Mouse (Mus musculus): Measurements from ENCODE around the gene Plbd2. TPM values are rescaled to one million over a fixed set of nuclear protein-coding genes. Genes with fewer than 3 reads are reported as not detected.

Plbd2 gene
- polyA plus RNA-seq, 2 experiments: 4.3 to 10.3 TPM

DNA sequence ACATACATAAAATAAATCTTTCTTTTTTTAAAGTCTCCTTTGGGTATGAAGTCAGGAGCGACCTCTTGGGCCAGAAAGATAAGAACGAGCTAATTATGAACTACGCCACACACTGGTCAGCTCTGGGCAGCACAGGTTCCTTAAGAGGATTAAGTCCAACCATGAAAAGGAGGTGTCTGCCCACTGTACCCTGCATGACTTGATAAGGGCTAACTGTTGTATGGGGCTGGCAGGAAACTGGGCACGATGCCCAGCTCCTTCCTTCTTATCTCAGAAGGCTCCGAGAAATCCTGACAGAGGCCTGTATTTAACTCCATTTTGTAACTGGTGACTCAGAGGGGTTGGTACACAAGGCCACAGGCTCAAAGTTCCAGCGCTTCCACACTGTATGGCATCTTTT lies 37.6 kb downstream of the Plbd2 start:
- Histone ChIP-seq H3K4me2 (ENCODE audit: low read depth) (no peak overlapping the region), H3K36me3 (replicated peaks; ENCODE audit: control insufficient read depth, insufficient read depth, low read depth) (no peaks in the 10 kb centered on the region), H3K4me1 (replicated peaks; ENCODE audit: control insufficient read depth in 2 of 2, insufficient read depth in 2 of 2, low read length in 1 of 2) (no peaks in the 10 kb centered on the region), H3K27me3 (ENCODE audit: control insufficient read depth, insufficient read depth, low read length) (peaks cover 2% of the 10 kb centered on the region; the same call in 1 of the 2 replicates), H3K9me3 (ENCODE audit: control insufficient read depth, low read length) (no peaks in the 10 kb centered on the region), H3K4me3 (ENCODE audit: insufficient read depth in 1 of 2, low read depth in 2 of 2, low read length in 2 of 2) (no peak overlapping the region), H3K9ac (replicated peaks) (no peak overlapping the region), H3K27ac (no peak overlapping the region)
- ATAC-seq (ENCODE audit: insufficient read depth) (peak; percentile 39; the same call in 1 of the 2 replicates), DNase-seq (ENCODE audit: low read depth in 3 of 3, low spot score in 3 of 3) (no peak)
- WGBS (ENCODE audit: insufficient replicate concordance): 45% methylated on average over 6 of the region's 6 CpGs
- TF ChIP-seq EP300 (IDR thresholded peaks at IDR 0.05; ENCODE audit: low read depth) (no peak), CTCF (IDR thresholded peaks at IDR 0.05; ENCODE audit: low read depth) (0 out of 2 replicates have a peak, but pooled peaks have one; percentile 10)

DNA sequence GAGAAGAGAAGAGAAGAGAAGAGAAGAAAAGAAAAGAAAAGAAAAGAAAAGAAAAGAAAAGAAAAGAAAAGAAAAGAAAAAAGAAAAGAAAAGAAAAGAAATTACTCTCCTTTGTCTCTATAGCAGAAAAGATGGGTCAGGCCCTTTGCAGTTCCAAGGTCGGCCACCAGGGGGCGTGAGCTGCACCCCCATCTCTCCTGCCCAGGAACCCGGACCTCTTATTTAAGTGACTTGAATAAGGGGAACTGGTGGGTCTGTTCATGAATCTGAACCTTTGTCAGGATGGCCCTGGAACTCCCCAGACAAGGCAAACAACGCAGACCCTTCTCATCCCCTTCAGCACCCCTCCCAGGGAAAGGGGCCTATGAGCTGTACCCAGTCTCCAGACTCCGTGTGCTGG lies 38.4 kb downstream of the Plbd2 start:
- TF ChIP-seq EP300 (IDR thresholded peaks at IDR 0.05; ENCODE audit: low read depth) (no peak), CTCF (IDR thresholded peaks at IDR 0.05; ENCODE audit: low read depth) (peak; percentile 88)
- H3K4me2 ChIP-seq (ENCODE audit: low read depth): no peak overlapping the region
- H3K4me1 ChIP-seq (replicated peaks; ENCODE audit: control insufficient read depth in 2 of 2, insufficient read depth in 2 of 2, low read length in 1 of 2): no peaks in the 10 kb centered on the region
- no peaks in the 10 kb centered on the region for H3K36me3 ChIP-seq (replicated peaks; ENCODE audit: control insufficient read depth, insufficient read depth, low read depth)
- H3K27me3 ChIP-seq (ENCODE audit: control insufficient read depth, insufficient read depth, low read length): peaks cover 2% of the 10 kb centered on the region; the same call in 1 of the 2 replicates
- no peaks in the 10 kb centered on the region for H3K9me3 ChIP-seq (ENCODE audit: control insufficient read depth, low read length)
- H3K27ac ChIP-seq: no peak overlapping the region
- no peak overlapping the region for H3K4me3 ChIP-seq (ENCODE audit: insufficient read depth in 1 of 2, low read depth in 2 of 2, low read length in 2 of 2)
- ATAC-seq (ENCODE audit: insufficient read depth) (no peak), DNase-seq (ENCODE audit: low read depth in 3 of 3, low spot score in 3 of 3) (no peak)
- WGBS (ENCODE audit: insufficient replicate concordance): 30% methylated on average over 5 of the region's 5 CpGs
- no peak overlapping the region for H3K9ac ChIP-seq (replicated peaks)

DNA sequence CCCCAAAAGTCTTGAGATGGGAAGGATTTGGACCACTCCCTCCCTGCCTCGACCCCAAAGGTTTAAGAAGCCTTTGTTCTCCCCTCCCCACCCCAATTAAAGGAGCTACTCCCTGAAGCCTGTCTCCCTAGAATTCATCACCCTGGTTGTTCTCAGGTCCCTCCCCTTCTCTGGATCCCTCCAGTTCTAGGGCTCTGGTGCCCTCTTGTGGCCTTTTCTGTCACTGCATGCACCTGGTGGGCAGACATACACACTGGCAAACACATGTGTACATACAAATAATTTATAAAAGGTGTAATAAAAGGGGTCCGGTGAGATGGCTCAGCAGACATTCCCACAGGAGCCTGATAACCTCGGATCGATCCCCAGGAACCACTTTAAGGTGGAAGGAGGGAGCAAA lies 39.1 kb downstream of the Plbd2 start:
- Histone ChIP-seq H3K4me2 (ENCODE audit: low read depth) (no peak overlapping the region), H3K9ac (replicated peaks) (no peak overlapping the region), H3K27ac (no peak overlapping the region), H3K9me3 (ENCODE audit: control insufficient read depth, low read length) (no peaks in the 10 kb centered on the region), H3K36me3 (replicated peaks; ENCODE audit: control insufficient read depth, insufficient read depth, low read depth) (no peaks in the 10 kb centered on the region), H3K27me3 (ENCODE audit: control insufficient read depth, insufficient read depth, low read length) (peaks cover 2% of the 10 kb centered on the region; the same call in 1 of the 2 replicates), H3K4me3 (ENCODE audit: insufficient read depth in 1 of 2, low read depth in 2 of 2, low read length in 2 of 2) (no peak overlapping the region), H3K4me1 (replicated peaks; ENCODE audit: control insufficient read depth in 2 of 2, insufficient read depth in 2 of 2, low read length in 1 of 2) (no peaks in the 10 kb centered on the region)
- ATAC-seq (ENCODE audit: insufficient read depth): no peak
- DNase-seq (ENCODE audit: low read depth in 3 of 3, low spot score in 3 of 3): no peak
- TF ChIP-seq CTCF (IDR thresholded peaks at IDR 0.05; ENCODE audit: low read depth) (peak; percentile 76), EP300 (IDR thresholded peaks at IDR 0.05; ENCODE audit: low read depth) (no peak)
- WGBS (ENCODE audit: insufficient replicate concordance): 55% methylated on average over 4 of the region's 4 CpGs

DNA sequence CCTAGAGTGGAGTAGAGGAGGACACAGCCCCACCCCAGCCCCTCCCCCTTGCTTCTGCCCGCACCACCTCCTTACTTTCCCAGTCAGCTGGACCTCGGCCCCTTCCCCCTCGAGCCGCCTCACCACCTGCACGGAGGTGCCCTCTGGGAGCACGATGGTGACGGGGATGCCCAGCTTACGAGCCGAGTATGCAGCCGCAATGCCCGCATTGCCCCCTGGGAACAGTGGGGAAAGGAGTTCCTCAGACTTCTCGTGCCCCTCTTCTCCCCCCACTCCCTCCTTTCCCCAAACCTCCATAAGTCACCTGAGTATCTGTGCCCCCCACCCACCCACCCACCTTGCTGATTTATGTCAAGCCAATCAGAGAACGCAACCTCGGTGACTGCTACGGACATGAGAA lies 41.5 kb downstream of the Plbd2 start:
- H3K4me3 ChIP-seq (ENCODE audit: insufficient read depth in 1 of 2, low read depth in 2 of 2, low read length in 2 of 2): no peak overlapping the region
- DNase-seq (ENCODE audit: low read depth in 3 of 3, low spot score in 3 of 3) (no peak), ATAC-seq (ENCODE audit: insufficient read depth) (no peak)
- WGBS (ENCODE audit: insufficient replicate concordance): 60% methylated on average over 15 of the region's 15 CpGs
- H3K4me2 ChIP-seq (ENCODE audit: low read depth): no peak overlapping the region
- no peaks in the 10 kb centered on the region for H3K9me3 ChIP-seq (ENCODE audit: control insufficient read depth, low read length)
- TF ChIP-seq EP300 (IDR thresholded peaks at IDR 0.05; ENCODE audit: low read depth) (no peak), CTCF (IDR thresholded peaks at IDR 0.05; ENCODE audit: low read depth) (no peak)
- H3K9ac ChIP-seq (replicated peaks): no peak overlapping the region
- H3K36me3 ChIP-seq (replicated peaks; ENCODE audit: control insufficient read depth, insufficient read depth, low read depth): no peaks in the 10 kb centered on the region
- H3K27ac ChIP-seq: no peak overlapping the region
- H3K27me3 ChIP-seq (ENCODE audit: control insufficient read depth, insufficient read depth, low read length): peaks cover 2% of the 10 kb centered on the region; the same call in 1 of the 2 replicates
- no peaks in the 10 kb centered on the region for H3K4me1 ChIP-seq (replicated peaks; ENCODE audit: control insufficient read depth in 2 of 2, insufficient read depth in 2 of 2, low read length in 1 of 2)

DNA sequence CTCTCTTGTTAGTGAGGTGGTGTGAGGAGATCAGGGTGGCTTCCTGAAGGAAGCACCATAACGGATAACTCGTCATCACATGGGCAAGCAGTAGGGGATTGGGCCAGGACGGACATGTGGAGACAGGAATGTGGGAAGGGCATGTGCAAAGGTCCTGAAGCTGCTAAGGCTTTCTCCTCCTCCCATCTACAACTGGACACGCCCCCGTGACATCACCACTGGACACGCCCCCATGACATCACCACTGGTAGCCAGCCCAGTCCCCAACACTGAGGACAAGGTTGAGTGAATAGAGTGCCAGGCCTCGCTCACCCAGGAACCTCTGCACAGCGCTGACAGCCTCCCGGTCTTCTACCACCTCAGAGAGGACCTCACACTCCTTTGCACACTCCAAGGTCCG lies 44.3 kb downstream of the Plbd2 start:
- 53% methylated on average over 10 of the region's 10 CpGs for WGBS (ENCODE audit: insufficient replicate concordance)
- no peaks in the 10 kb centered on the region for H3K9me3 ChIP-seq (ENCODE audit: control insufficient read depth, low read length)
- no peak overlapping the region for H3K4me2 ChIP-seq (ENCODE audit: low read depth)
- H3K27ac ChIP-seq: no peak overlapping the region
- H3K4me1 ChIP-seq (replicated peaks; ENCODE audit: control insufficient read depth in 2 of 2, insufficient read depth in 2 of 2, low read length in 1 of 2): no peaks in the 10 kb centered on the region
- no peak overlapping the region for H3K4me3 ChIP-seq (ENCODE audit: insufficient read depth in 1 of 2, low read depth in 2 of 2, low read length in 2 of 2)
- H3K36me3 ChIP-seq (replicated peaks; ENCODE audit: control insufficient read depth, insufficient read depth, low read depth): no peaks in the 10 kb centered on the region
- no peak overlapping the region for H3K9ac ChIP-seq (replicated peaks)
- ATAC-seq (ENCODE audit: insufficient read depth): no peak
- TF ChIP-seq EP300 (IDR thresholded peaks at IDR 0.05; ENCODE audit: low read depth) (no peak), CTCF (IDR thresholded peaks at IDR 0.05; ENCODE audit: low read depth) (no peak)
- peaks cover 2% of the 10 kb centered on the region for H3K27me3 ChIP-seq (ENCODE audit: control insufficient read depth, insufficient read depth, low read length)
- no peak for DNase-seq (ENCODE audit: low read depth in 3 of 3, low spot score in 3 of 3)

Measured in liver, embryonic 14.5 days (tissue).